Mouse (Mus musculus): ENCODE measurements around the gene Pex10. TPM values are rescaled to one million over a fixed set of nuclear protein-coding genes. Genes with fewer than 3 reads are reported as not detected.
A peak's percentile ranks its signal among the peaks of the same experiment; 100 is the strongest.

The Pex10 gene
- polyA plus RNA-seq, 1 experiment from 2014 or later = 22.8 TPM

GRCm38 (mm10) chr4:155024170-155025010 is 42.4 kb upstream of the Pex10 start:
- no peak overlapping the region for H3K4me2 ChIP-seq (ENCODE audit: low read length)
- no peak overlapping the region for H3K9ac ChIP-seq (ENCODE audit: low read depth, low read length)
- ATAC-seq = 0 out of 2 replicates have a peak, but pooled peaks have one; percentile 30
- no peaks in the 10 kb centered on the region for H3K9me3 ChIP-seq (replicated peaks; ENCODE audit: control insufficient read depth, low read length, poor library complexity, severe bottlenecking)
- peaks cover 8% of the 10 kb centered on the region; the same call in 1 of the 2 replicates for H3K4me1 ChIP-seq (ENCODE audit: control insufficient read depth, insufficient read depth, low read length)
- H3K36me3 ChIP-seq (ENCODE audit: control insufficient read depth, insufficient read depth, low read length) = no peaks in the 10 kb centered on the region
- H3K27me3 ChIP-seq (ENCODE audit: control insufficient read depth, insufficient read depth, low read depth, low read length) = no peaks in the 10 kb centered on the region
- no peak overlapping the region for H3K4me3 ChIP-seq (ENCODE audit: low read depth, low read length)
- H3K27ac ChIP-seq (ENCODE audit: low read length) = no peak overlapping the region; the same call in 1 of the 2 replicates
- WGBS = 62% methylated on average over 11 of the region's 11 CpGs

DNA sequence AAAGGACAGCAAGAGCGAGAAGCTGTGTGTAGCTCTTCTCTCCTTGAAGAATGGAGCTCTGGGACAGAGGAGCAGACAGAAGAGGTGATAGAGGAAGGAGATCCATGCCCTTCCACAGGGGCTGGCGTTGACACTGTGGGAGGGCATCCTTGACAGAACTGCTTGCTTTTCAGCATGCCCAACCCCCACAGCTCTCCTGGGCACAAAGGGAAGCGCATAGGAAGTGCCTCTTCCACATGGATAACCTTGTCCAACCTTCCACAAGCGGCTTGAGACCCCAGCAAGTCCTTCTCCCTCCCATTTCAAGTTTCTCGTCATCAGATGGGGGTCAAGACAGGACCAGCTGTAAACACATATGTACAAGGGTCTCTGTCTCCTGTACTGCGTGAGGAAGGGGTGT is 33.7 kb upstream of the Pex10 start:
- H3K4me2 ChIP-seq (ENCODE audit: low read length) = no peak overlapping the region
- ATAC-seq = no peak
- no peak overlapping the region for H3K4me3 ChIP-seq (ENCODE audit: low read depth, low read length)
- H3K9me3 ChIP-seq (replicated peaks; ENCODE audit: control insufficient read depth, low read length, poor library complexity, severe bottlenecking) = no peaks in the 10 kb centered on the region
- H3K27me3 ChIP-seq (ENCODE audit: control insufficient read depth, insufficient read depth, low read depth, low read length) = no peaks in the 10 kb centered on the region; the same call in 1 of the 2 replicates
- WGBS = 36% methylated on average over 6 of the region's 6 CpGs
- no peak overlapping the region for H3K9ac ChIP-seq (ENCODE audit: low read depth, low read length)
- no peaks in the 10 kb centered on the region for H3K36me3 ChIP-seq (ENCODE audit: control insufficient read depth, insufficient read depth, low read length)
- peaks cover 17% of the 10 kb centered on the region for H3K4me1 ChIP-seq (ENCODE audit: control insufficient read depth, insufficient read depth, low read length)
- H3K27ac ChIP-seq (ENCODE audit: low read length) = no peak overlapping the region

DNA sequence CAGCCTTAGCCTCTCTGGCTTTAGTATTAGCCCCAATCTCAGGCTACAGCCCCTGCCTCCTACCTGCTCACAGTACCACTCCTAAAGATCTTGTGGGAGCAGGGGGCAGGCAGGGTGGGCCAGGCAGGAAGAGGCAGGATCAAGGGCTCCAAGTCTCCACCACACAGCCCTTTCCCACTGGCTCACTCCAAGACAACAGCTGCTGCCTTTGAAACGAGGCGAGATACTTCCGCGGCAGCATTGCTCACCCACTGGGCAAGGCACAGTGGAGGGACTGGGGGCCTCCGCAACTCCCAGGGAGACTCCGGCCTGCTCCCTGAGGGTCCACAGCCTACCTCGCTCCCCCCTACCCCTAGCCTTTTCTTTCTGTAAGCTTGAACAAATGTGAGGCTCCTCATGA is 32.6 kb upstream of the Pex10 start:
- ATAC-seq = no peak
- WGBS = 26% methylated on average over 7 of the region's 7 CpGs
- no peaks in the 10 kb centered on the region for H3K9me3 ChIP-seq (replicated peaks; ENCODE audit: control insufficient read depth, low read length, poor library complexity, severe bottlenecking)
- H3K27ac ChIP-seq (ENCODE audit: low read length) = no peak overlapping the region
- 0 out of 2 replicates have a peak overlapping the region, but pooled peaks have one; percentile 14 for H3K9ac ChIP-seq (ENCODE audit: low read depth, low read length)
- no peaks in the 10 kb centered on the region; the same call in 1 of the 2 replicates for H3K27me3 ChIP-seq (ENCODE audit: control insufficient read depth, insufficient read depth, low read depth, low read length)
- H3K4me1 ChIP-seq (ENCODE audit: control insufficient read depth, insufficient read depth, low read length) = peaks cover 17% of the 10 kb centered on the region
- H3K36me3 ChIP-seq (ENCODE audit: control insufficient read depth, insufficient read depth, low read length) = no peaks in the 10 kb centered on the region
- H3K4me2 ChIP-seq (ENCODE audit: low read length) = no peak overlapping the region
- H3K4me3 ChIP-seq (ENCODE audit: low read depth, low read length) = no peak overlapping the region

DNA sequence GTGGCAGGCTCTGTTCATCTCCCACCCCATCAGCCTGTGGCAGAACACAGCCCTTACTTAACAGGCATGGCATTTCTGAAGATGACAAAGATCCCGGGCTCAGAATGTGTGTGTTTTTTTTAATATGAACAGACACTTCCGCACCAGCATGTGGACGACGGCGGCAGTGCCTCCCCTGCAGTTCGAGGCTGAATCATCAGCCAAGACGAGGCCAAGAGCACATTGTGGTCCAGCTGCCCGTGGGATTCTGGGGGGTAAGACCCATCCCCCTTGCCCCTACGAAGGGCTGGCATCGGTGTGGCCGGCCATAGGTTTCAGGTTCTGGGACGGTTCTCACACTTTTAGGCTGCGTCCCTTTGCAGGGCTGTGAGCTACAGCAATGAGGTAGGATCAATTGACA is 32.0 kb upstream of the Pex10 start:
- ATAC-seq = no peak
- H3K36me3 ChIP-seq (ENCODE audit: control insufficient read depth, insufficient read depth, low read length) = no peaks in the 10 kb centered on the region
- H3K9ac ChIP-seq (ENCODE audit: low read depth, low read length) = peak overlapping the region; percentile 31; the same call in 1 of the 2 replicates
- H3K9me3 ChIP-seq (replicated peaks; ENCODE audit: control insufficient read depth, low read length, poor library complexity, severe bottlenecking) = no peaks in the 10 kb centered on the region
- no peaks in the 10 kb centered on the region; the same call in 1 of the 2 replicates for H3K27me3 ChIP-seq (ENCODE audit: control insufficient read depth, insufficient read depth, low read depth, low read length)
- no peak overlapping the region for H3K4me3 ChIP-seq (ENCODE audit: low read depth, low read length)
- no peak overlapping the region for H3K27ac ChIP-seq (ENCODE audit: low read length)
- no peak overlapping the region for H3K4me2 ChIP-seq (ENCODE audit: low read length)
- peaks cover 17% of the 10 kb centered on the region for H3K4me1 ChIP-seq (ENCODE audit: control insufficient read depth, insufficient read depth, low read length)
- WGBS = 49% methylated on average over 13 of the region's 13 CpGs

DNA sequence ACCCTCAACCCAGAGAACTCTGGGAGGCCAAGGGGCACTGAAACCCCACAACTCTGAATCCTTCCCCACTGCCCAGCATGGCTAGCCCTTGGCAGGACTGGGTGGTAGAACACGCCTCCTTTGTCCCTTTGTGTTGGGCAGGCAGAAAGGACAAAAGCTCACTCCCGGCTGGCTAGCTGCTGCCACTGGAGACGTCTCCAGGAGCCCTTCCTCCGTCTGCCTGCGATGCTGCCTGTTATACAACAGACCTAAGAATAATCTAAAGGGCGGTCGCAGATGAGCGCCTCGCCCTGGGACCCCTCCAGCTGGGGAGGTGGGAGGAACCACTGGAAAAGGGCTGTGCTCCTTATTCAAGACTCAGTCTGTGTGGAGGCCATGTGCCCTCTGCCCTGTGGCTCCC is 26.6 kb upstream of the Pex10 start:
- 9% methylated on average over 9 of the region's 9 CpGs for WGBS
- Histone ChIP-seq H3K27ac (ENCODE audit: low read length) (no peak overlapping the region), H3K27me3 (ENCODE audit: control insufficient read depth, insufficient read depth, low read depth, low read length) (peaks cover 18% of the 10 kb centered on the region; the same call in 1 of the 2 replicates), H3K9ac (ENCODE audit: low read depth, low read length) (peak overlapping the region; percentile 3; the same call in 1 of the 2 replicates), H3K4me1 (ENCODE audit: control insufficient read depth, insufficient read depth, low read length) (peaks cover 22% of the 10 kb centered on the region), H3K4me3 (ENCODE audit: low read depth, low read length) (peak overlapping the region; percentile 4; the same call in 1 of the 2 replicates), H3K36me3 (ENCODE audit: control insufficient read depth, insufficient read depth, low read length) (no peaks in the 10 kb centered on the region), H3K4me2 (ENCODE audit: low read length) (peak overlapping the region; percentile 86), H3K9me3 (replicated peaks; ENCODE audit: control insufficient read depth, low read length, poor library complexity, severe bottlenecking) (no peaks in the 10 kb centered on the region)
- ATAC-seq = peak; percentile 25; the same call in 1 of the 2 replicates

DNA sequence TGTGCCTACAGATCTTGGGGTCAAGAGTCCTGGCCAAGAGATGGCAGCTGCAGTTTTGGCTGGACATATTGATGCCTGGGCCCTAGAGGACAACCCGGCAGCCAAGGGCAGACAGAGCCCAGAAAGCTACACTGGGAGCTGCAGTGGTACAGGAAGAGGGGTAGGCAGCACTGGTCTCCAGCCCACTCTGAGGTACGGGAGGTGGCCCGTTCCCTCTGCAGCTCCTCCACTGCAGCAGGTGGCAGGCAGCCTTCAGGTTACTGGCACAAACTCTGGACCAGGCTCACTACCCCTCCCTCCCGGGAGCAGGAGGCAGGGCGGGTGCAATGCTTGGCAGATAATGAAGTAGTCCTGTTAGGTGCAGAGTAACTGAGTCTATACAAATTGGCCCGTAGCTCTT is 26.1 kb upstream of the Pex10 start:
- no peak for ATAC-seq
- Histone ChIP-seq H3K9ac (ENCODE audit: low read depth, low read length) (peak overlapping the region; percentile 3), H3K27me3 (ENCODE audit: control insufficient read depth, insufficient read depth, low read depth, low read length) (peaks cover 18% of the 10 kb centered on the region; the same call in 1 of the 2 replicates), H3K9me3 (replicated peaks; ENCODE audit: control insufficient read depth, low read length, poor library complexity, severe bottlenecking) (no peaks in the 10 kb centered on the region), H3K4me1 (ENCODE audit: control insufficient read depth, insufficient read depth, low read length) (peaks cover 22% of the 10 kb centered on the region), H3K4me3 (ENCODE audit: low read depth, low read length) (no peak overlapping the region), H3K4me2 (ENCODE audit: low read length) (peak overlapping the region; percentile 86), H3K36me3 (ENCODE audit: control insufficient read depth, insufficient read depth, low read length) (no peaks in the 10 kb centered on the region), H3K27ac (ENCODE audit: low read length) (no peak overlapping the region)
- WGBS = 45% methylated on average over 6 of the region's 6 CpGs

DNA sequence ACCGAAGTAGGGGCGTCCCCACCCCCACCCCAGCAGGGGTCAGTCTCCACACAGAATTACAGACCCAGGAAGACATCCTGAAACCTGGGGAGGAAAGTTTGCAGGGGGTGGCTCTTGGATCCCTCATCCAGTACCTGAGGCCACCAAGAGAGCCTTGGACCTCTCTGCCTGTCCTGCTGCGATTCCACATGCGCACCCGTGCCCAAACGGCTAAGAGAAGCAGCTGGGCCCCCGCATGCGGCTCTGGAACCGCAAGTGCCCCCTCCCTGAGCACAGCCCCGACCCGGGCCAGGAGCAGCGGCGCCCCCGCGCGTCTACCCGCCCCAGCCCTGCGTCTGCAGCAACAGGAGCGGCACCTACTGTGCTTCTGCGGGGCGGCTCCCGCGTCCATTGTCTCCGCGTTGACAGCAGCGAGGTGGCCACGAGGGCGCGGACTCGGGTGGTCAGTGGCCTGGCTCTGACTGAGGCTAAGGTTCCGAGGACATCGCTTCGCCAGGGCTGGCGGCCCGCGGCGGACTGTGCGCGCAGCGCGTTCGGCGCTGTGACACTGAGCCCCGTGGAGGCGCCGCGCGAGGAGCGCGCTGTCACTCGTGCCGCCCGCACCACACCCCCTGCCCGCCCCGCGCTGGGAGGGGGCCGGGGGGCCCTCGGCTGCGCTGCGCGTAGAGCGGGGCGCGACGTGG is 24.1 kb upstream of the Pex10 start:
- under 1% methylated on average over 53 of the region's 65 CpGs for WGBS
- H3K36me3 ChIP-seq (ENCODE audit: control insufficient read depth, insufficient read depth, low read length) = no peaks in the 10 kb centered on the region
- H3K9ac ChIP-seq (ENCODE audit: low read depth, low read length) = peak overlapping the region; percentile 71
- H3K27ac ChIP-seq (ENCODE audit: low read length) = no peak overlapping the region
- H3K4me1 ChIP-seq (ENCODE audit: control insufficient read depth, insufficient read depth, low read length) = peaks cover 22% of the 10 kb centered on the region
- peak overlapping the region; percentile 60 for H3K4me3 ChIP-seq (ENCODE audit: low read depth, low read length)
- peak overlapping the region; percentile 86 for H3K4me2 ChIP-seq (ENCODE audit: low read length)
- H3K27me3 ChIP-seq (ENCODE audit: control insufficient read depth, insufficient read depth, low read depth, low read length) = peaks cover 18% of the 10 kb centered on the region; the same call in 1 of the 2 replicates
- peak; percentile 47 for ATAC-seq
- H3K9me3 ChIP-seq (replicated peaks; ENCODE audit: control insufficient read depth, low read length, poor library complexity, severe bottlenecking) = no peaks in the 10 kb centered on the region

GRCm38 (mm10) chr4:155043289-155043625 is 23.6 kb upstream of the Pex10 start:
- Histone ChIP-seq H3K4me3 (ENCODE audit: low read depth, low read length) (peak overlapping the region; percentile 60), H3K27ac (ENCODE audit: low read length) (no peak overlapping the region), H3K9me3 (replicated peaks; ENCODE audit: control insufficient read depth, low read length, poor library complexity, severe bottlenecking) (no peaks in the 10 kb centered on the region), H3K9ac (ENCODE audit: low read depth, low read length) (peak overlapping the region; percentile 71), H3K4me1 (ENCODE audit: control insufficient read depth, insufficient read depth, low read length) (peaks cover 22% of the 10 kb centered on the region), H3K27me3 (ENCODE audit: control insufficient read depth, insufficient read depth, low read depth, low read length) (peaks cover 18% of the 10 kb centered on the region; the same call in 1 of the 2 replicates), H3K36me3 (ENCODE audit: control insufficient read depth, insufficient read depth, low read length) (no peaks in the 10 kb centered on the region), H3K4me2 (ENCODE audit: low read length) (peak overlapping the region; percentile 86)
- peak; percentile 18; the same call in 1 of the 2 replicates for ATAC-seq
- WGBS = 1% methylated on average over 18 of the region's 25 CpGs

All from midbrain, embryonic 16.5 days (tissue).